Mouse (Mus musculus) spleen, adult 12 weeks (tissue): Measurements from ENCODE around the gene Tmem72.

Experiments
- DNase-seq: peaks from one replicate; pipeline ENCODE4 v3.0.0; 2022; ENCODE audit warnings: low spot score

The Tmem72 gene

DNA sequence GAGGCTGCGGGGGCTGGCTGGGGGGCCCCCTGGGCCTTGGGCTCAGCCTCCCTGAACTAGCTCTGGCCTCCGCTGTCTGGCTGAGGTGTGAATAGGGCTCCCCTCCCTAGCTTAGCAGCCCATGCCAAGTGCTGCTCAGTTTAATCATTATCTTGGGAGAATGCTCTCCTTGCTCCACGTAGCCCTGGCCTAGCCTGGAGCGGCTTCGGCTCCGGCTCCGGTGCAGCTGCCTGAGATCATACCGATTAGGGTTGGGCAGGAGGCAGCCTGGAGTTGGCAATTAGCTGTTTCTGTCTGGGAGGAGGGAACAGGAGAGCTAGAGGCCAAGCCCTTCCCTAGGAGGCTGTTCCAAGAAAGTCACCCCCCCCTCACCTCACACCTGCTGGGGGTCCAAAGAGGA is at the start of gene Tmem72:
TSS of gene Tmem72 (minus strand) at position 248 of the 400 bp plus-strand sequence.
- DNase-seq, result no peak

GRCm38 (mm10) chr6:116764524-116764923 is 47.8 kb upstream of the Tmem72 start:
- DNase-seq, result no peak

- no peak for DNase-seq
Measured at GRCm38 (mm10) chr6:116762333-116762732, 45.6 kb upstream of the Tmem72 start.

GRCm38 (mm10) chr6:116760181-116760580 is 43.5 kb upstream of the Tmem72 start:
- DNase-seq, result no peak

DNA sequence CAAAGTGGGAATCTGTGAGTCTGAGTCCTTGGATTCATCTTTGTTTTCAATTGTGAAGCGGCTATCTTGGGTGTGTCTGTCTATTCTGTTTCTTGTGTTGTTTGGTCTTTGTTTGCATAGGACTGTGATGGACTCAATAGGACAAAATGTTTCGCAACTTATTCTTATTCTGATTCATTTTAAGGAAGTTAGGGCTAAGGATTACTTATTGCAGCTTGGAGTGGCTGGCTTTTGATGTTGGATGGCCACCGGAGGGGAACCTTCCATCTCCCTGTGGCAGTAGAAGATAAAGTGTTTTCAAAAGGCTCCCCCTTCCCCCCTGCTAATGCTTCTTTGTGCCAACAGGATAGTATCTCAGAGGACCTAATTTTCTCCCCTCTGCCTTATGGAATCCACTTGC is 39.7 kb upstream of the Tmem72 start:
- no peak for DNase-seq

DNA sequence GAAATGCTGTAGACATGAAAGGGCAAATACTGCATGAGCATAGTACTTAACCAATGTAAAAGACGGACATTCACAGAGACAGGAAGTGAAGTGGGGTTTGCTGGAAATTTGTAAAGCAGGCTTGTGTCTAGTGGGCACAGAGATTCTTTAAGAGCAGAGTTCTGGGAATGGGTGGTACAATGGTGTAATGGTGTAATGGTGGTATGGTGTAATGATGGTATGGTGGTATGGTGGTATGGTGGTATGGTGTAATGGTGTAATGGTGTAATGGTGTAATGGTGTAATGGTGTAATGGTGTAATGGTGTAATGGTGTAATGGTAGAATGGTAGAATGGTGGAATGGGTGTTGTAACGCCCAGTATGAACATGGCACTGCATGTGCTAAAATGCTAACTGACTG is 21.3 kb upstream of the Tmem72 start:
- no peak for DNase-seq

- DNase-seq, result no peak
Measured at GRCm38 (mm10) chr6:116735361-116735760, 18.6 kb upstream of the Tmem72 start.

DNA sequence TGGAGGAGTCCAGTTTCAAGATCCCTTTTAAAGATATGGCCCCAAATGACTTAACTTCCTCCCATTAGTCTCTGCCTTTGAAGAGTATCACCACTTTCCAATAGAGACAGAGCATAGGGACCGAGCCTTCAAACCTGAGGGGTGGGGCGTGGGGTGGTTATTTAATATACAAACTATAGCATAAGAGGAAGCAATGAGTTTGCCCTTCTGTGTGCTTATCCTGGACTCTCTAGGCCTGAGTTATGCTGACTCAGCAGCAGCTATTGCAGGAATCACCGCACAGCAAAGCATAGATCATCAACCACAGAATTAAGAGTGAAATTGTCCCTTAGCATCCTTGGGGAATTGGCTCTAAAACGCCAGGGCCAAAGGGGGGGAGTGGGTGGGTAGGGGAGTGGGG is 16.9 kb upstream of the Tmem72 start:
- DNase-seq, result no peak

DNA sequence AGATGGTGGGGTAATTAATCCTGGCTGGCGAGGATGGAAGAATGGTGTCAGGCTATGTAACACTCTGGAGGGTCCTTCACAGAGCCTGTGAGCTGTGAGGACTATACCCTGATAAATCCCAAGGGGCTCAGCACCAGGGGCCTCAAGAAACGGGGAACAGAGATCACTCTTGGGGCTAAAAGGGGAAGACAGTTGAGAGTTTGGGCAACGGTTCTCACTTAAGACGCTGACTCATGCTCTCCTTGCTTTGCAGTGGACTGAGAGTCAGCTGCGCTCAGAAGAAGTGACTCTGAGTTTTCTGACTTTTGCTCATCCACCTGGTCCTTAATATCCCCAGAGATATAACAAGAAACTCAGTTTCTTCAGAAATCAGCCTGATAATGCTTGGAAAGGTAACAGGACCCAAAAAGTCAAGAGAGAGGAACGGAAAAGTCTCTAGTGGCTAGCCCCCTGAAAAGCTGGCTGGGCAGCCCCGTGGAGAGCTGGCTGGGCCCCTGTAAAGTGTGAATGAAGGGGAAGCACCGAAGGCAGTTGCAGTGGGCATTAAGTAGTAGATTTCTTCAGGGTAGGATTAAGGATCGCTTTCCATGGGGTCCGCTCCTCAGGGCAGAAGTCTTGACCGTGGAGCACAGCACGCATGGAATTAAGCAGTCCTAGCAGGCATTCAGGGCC is 7.9 kb upstream of the Tmem72 start:
- DNase-seq, result no peak

- no peak for DNase-seq
Measured at GRCm38 (mm10) chr6:116718920-116719319, 2.2 kb upstream of the Tmem72 start.

DNA sequence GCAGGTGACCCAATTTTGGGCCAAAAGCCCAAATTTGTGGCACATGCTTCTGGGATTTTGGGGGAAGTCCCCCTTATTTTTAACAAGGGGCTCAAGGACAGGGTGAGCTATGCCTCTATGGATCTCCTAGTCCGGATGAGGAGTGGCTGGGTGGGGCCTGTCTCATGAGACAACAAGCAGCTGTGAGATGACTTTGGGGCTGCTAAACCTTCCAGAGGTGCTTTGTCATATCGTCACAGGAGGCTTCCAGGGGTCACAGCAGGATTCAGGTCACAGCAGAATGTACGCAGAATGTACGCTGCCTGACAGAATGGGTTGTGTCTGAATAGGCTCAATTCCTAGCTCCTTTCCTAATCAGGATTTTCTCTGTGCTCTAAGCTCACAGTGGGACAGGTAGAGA is 1.6 kb upstream of the Tmem72 start:
- no peak for DNase-seq

DNA sequence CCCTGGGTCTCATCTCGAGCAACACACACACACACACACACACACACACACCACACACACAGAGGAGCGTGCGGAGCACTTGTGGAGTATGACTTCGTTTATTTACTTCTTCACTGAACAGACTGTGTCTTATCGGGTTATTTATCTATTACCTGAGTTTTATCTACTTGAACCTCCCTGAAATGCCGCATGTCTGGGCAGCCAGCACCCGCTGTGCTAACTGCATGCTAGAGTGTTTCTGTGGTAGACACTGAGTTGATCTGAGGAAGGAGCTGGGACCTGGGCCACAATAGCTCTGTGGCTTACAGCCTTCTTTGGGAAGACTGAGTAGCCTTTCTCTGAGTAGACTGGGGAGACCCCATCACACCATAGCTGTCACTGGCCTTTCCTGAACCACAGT is 1.1 kb upstream of the Tmem72 start:
- DNase-seq, result no peak

DNA sequence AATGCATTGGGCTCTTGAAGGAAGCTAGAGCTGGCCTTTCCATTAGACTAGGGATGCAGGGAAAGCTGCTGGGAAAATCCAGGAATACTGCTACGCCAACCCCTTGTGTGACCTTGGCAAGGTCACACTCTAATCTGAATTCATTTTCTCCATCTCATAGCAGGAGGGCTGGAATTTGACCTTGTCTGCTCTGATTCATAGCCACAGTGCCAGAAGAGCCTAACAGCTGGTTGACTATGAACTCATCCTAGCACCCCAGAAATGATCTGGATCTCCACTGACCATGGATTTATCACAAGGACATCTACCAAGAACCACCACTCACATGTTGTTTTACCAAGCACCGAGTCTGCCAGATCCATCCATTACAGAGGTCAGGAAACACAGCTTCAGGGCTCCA is 1.5 kb downstream of the Tmem72 start:
- DNase-seq, result no peak

- no peak for DNase-seq
Measured at GRCm38 (mm10) chr6:116714576-116714975, 2.1 kb downstream of the Tmem72 start.

DNA sequence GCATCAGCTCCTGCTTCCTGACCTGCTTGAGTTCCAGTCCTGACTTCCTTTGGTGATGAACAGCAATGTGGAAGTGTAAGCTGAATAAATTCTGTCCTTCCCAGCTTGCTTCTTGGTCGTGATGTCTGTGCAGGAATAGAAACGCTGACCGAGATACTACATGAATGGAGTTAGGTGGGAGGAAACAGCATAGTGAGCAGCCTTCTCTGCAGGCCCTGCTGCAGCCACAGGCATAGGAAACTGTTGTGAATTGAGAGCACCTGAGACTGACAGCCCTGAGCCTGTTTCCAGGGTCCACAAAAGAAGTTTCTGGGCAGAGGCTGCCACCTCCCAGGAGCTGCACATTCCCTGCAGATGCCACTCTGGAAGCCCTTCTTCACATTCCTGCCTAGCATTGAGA is 2.7 kb downstream of the Tmem72 start:
- no peak for DNase-seq

DNA sequence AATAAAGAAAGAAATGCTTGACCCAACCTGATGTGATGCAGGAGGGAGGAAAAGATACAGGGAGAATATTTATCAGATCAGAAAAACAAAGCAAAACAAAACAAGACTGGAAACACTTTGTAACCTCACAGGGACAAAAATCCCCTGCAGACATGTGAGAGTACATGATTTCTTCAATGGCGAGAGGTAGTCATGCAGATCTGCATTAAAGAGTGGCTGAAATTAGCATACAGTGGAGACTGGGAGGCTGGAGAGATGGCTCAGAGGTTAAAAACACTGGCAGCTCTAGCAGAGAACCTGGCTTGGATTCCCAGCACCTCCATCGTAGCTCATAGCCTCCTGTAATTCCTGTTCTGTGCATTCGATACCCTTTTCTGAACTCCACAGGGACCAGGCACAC is 4.2 kb downstream of the Tmem72 start:
- no peak for DNase-seq

DNA sequence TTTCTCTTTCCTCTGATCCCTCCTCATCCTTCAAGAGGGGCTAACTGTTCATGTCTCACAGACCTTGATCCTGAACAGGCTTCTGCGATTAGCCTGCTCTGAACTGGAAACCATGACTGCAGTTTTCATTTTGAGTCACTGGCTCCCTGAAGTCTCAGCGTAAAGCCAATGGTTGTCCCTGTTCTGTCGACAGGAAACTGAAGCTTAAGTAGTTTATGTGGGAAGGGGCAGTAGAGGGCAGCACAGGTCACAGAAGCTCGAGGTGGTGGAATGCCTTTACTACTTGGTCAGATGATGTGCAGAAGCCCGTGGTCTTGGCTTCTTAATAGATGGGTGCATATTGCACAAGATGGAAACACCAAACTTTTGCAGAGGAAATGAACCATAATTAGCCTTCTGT is 4.7 kb downstream of the Tmem72 start:
- no peak for DNase-seq

DNA sequence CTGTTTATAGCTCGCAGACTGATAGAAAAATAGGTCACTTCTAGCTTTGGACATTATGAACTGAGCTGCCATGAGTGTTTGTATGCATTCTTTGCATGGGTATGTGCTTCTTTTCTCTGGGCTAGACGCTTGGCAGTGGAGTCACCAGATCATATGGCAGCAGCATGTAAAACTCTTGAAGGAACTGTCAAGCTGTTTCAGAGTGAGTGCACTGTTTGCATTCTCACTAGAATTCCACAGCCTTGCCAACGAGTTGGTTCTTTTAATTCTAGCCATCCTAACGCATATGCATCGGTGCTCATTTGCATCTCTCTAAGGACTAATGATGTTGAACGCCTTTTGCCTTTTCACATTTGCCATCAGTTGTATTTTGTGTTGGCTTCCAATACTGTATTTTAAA is 12.4 kb downstream of the Tmem72 start:
- no peak for DNase-seq

GRCm38 (mm10) chr6:116700821-116701220 is 15.9 kb downstream of the Tmem72 start:
- DNase-seq, result no peak

DNA sequence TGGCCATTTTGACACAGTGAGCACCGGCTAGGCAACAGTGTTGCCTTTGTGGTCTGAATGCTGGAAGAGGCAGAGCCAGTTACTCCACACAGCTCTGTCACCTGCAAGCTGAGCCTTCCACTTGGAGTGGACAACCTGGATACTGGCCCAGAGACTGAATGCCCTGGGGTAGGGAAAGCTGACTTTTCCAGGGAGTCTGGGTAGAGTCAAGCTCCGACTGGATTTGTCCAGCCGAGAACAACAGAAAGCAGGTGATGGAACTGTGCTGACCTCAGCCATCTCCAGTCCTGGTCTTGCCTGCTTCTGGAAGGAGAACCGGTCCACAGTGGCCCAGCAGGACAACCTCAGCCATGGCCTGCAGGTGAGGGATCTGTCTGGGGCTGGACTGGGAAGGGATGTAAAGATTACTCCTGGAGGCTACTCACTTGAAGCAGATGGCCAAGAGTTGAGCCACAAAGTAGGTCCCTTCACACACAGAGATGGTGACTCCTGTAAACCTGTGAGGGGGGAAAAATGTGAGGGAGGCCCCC is 18.8 kb downstream of the Tmem72 start:
- DNase-seq, result no peak

- no peak for DNase-seq
Measured at GRCm38 (mm10) chr6:116697413-116697812, 19.3 kb downstream of the Tmem72 start.

GRCm38 (mm10) chr6:116694346-116694745 is 22.4 kb downstream of the Tmem72 start:
- DNase-seq, result no peak

DNA sequence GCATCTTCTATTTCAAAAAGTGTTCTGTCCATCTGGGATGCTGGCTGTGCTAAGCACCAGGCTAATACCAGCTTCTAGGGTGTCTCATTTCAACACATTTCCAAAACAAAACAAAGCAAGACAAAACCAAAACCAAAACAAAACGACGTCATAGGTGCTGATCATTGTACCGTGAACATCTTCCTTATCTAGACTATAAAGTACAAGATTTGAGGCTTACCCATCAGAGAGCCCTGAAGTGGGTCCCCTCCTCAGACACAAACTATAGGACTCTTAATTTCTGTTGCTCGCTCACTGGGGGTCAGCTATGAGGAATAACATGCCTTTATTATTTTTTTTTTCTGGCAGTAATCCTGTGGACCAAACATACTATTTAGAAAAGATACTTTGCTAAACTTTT is 23.1 kb downstream of the Tmem72 start:
- DNase-seq, result no peak

- peak; percentile 49 for DNase-seq
Measured at GRCm38 (mm10) chr6:116682317-116682716, 34.4 kb downstream of the Tmem72 start.
